Mouse (Mus musculus): ENCODE data around the gene Dhrs4. TPM values are rescaled to one million over a fixed set of nuclear protein-coding genes. Genes with fewer than 3 reads are reported as not detected.

Gene Dhrs4
- polyA plus RNA-seq (2016; fragmentation: Nextera tagmentation; extraction: Ambion mirVana), result 83.2 and 86.9 TPM in 2 replicates

GRCm38 (mm10) chr14:55478651-55479599 lies at the start of gene Dhrs4:
Dhrs4 (plus strand) TSS chr14:55478758.
- H3K9ac ChIP-seq (replicated peaks), result peak within 1 kb of the TSS; percentile 73
- ATAC-seq (ENCODE audit: insufficient number of reproducible peaks, insufficient read depth, low FRiP score, low TSS enrichment, low read depth), result peak; percentile 98
- H3K27me3 ChIP-seq, result no peaks in the 10 kb centered on the region
- no peaks in the 10 kb centered on the region for H3K9me3 ChIP-seq
- 1% methylated on average over 38 of the region's 38 CpGs for WGBS
- peak within 1 kb of the TSS; percentile 89 for H3K27ac ChIP-seq
- H3K4me2 ChIP-seq, result peak within 1 kb of the TSS; percentile 59
- H3K36me3 ChIP-seq, result peaks cover 4% of the 10 kb centered on the region; the same call in 1 of the 2 replicates
- H3K4me1 ChIP-seq (replicated peaks), result peaks cover 9% of the 10 kb centered on the region; the same call in 1 of the 2 replicates
- peak within 1 kb of the TSS; percentile 62 for H3K4me3 ChIP-seq (replicated peaks)

GRCm38 (mm10) chr14:55430255-55430654 lies 48.3 kb upstream of the Dhrs4 start:
- no peak for ATAC-seq (ENCODE audit: insufficient number of reproducible peaks, insufficient read depth, low FRiP score, low TSS enrichment, low read depth)
- Histone ChIP-seq H3K4me1 (replicated peaks) (0 out of 2 replicates have a peak, but pooled peaks cover 4% of the 10 kb centered on the region), H3K27ac (no peak overlapping the region), H3K4me2 (no peak overlapping the region), H3K9ac (replicated peaks) (no peak overlapping the region), H3K27me3 (no peaks in the 10 kb centered on the region), H3K4me3 (replicated peaks) (no peak overlapping the region), H3K36me3 (no peaks in the 10 kb centered on the region), H3K9me3 (no peaks in the 10 kb centered on the region)
- 89% methylated on average over 4 of the region's 4 CpGs for WGBS

DNA sequence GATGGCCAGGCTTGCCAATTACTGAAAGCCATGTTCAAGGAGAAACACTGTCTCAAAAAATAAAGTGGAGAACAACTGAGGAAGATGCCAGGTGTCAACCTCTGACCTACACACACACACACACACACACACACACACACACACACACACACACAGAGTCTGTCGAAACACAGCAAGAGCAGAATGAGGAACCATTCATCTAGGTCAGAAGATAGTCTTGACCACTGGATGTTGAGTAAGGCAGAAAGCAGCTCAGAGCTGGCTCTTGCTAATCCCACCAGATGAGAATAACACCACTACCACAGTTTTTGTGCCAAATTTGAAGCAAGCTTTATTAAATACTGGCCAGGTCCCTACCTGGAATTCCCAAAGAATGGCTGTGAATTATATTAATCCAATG lies 45.5 kb upstream of the Dhrs4 start:
- Histone ChIP-seq H3K9me3 (no peaks in the 10 kb centered on the region), H3K27me3 (no peaks in the 10 kb centered on the region), H3K4me3 (replicated peaks) (no peak overlapping the region), H3K4me2 (no peak overlapping the region), H3K9ac (replicated peaks) (no peak overlapping the region), H3K36me3 (no peaks in the 10 kb centered on the region), H3K4me1 (replicated peaks) (peaks cover 5% of the 10 kb centered on the region; the same call in 1 of the 2 replicates), H3K27ac (no peak overlapping the region)
- no peak for ATAC-seq (ENCODE audit: insufficient number of reproducible peaks, insufficient read depth, low FRiP score, low TSS enrichment, low read depth)
- 100% methylated on average over 1 of the region's 1 CpGs for WGBS

DNA sequence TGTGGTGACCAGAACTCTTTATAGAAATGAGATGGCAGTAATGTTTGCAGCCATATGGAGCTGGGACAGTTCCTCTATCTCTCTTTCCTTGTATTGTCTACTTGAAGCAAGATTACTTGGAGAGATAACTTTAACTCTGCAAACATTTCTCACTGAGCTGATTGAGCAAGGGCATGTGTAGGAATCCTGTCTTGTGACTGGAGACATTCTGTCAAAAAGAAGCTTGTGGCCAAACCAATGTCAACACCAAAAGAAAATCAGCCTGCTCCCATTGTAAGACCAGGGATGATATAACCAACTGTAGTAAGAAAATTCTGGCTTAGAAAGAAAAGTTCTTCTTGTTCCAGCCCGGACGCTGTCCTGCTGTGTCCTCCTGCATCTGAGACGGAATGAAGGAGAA lies 43.7 kb upstream of the Dhrs4 start:
- no peak overlapping the region for H3K4me3 ChIP-seq (replicated peaks)
- no peaks in the 10 kb centered on the region for H3K27me3 ChIP-seq
- H3K9ac ChIP-seq (replicated peaks), result no peak overlapping the region
- H3K4me1 ChIP-seq (replicated peaks), result peaks cover 6% of the 10 kb centered on the region; the same call in 1 of the 2 replicates
- no peak overlapping the region for H3K4me2 ChIP-seq
- no peak for ATAC-seq (ENCODE audit: insufficient number of reproducible peaks, insufficient read depth, low FRiP score, low TSS enrichment, low read depth)
- H3K9me3 ChIP-seq, result no peaks in the 10 kb centered on the region
- H3K27ac ChIP-seq, result no peak overlapping the region
- 83% methylated on average over 3 of the region's 3 CpGs for WGBS
- no peaks in the 10 kb centered on the region for H3K36me3 ChIP-seq

- no peak overlapping the region for H3K9ac ChIP-seq (replicated peaks)
- H3K36me3 ChIP-seq, result no peaks in the 10 kb centered on the region
- no peaks in the 10 kb centered on the region for H3K27me3 ChIP-seq
- no peak for ATAC-seq (ENCODE audit: insufficient number of reproducible peaks, insufficient read depth, low FRiP score, low TSS enrichment, low read depth)
- 84% methylated on average over 8 of the region's 8 CpGs for WGBS
- H3K4me2 ChIP-seq, result no peak overlapping the region
- H3K4me1 ChIP-seq (replicated peaks), result peaks cover 6% of the 10 kb centered on the region; the same call in 1 of the 2 replicates
- H3K4me3 ChIP-seq (replicated peaks), result no peak overlapping the region
- no peaks in the 10 kb centered on the region for H3K9me3 ChIP-seq
- no peak overlapping the region for H3K27ac ChIP-seq
These were observed 41.4 kb upstream of the Dhrs4 start for GRCm38 (mm10) chr14:55437118-55437517.

DNA sequence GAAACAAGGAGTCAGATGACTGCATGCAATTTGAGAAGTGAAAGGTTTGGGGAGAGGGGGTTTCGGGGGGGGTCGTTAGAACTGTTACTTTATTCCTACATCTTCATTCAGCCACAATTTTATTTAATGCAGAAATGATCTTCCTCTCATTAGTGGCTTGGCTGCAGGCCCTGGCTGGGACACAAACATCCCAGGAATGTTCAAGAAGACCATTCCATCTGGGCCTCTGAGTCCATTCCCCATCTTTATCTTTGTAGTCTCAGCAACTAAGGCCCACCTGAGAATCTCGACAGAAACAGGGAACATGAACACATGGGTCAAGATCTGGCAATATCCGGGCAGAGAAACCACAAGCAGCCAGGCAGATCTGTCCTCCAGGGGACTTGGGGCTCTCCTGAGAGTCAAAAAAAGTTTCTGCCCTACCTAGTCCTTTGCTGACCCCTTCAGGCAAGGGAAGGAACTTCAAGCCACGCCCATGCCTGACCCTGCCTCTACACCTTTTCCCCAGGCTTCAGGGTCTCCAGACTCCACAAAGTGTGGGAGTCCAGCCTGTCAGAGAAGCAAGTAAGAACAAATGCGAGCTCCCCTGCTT lies 40.3 kb upstream of the Dhrs4 start:
- WGBS, result 29% methylated on average over 6 of the region's 6 CpGs
- H3K4me3 ChIP-seq (replicated peaks), result no peak overlapping the region
- ATAC-seq (ENCODE audit: insufficient number of reproducible peaks, insufficient read depth, low FRiP score, low TSS enrichment, low read depth), result no peak
- no peaks in the 10 kb centered on the region for H3K36me3 ChIP-seq
- no peak overlapping the region for H3K27ac ChIP-seq
- H3K4me1 ChIP-seq (replicated peaks), result peaks cover 6% of the 10 kb centered on the region; the same call in 1 of the 2 replicates
- H3K27me3 ChIP-seq, result no peaks in the 10 kb centered on the region
- H3K9ac ChIP-seq (replicated peaks), result no peak overlapping the region
- no peaks in the 10 kb centered on the region for H3K9me3 ChIP-seq
- no peak overlapping the region for H3K4me2 ChIP-seq

DNA sequence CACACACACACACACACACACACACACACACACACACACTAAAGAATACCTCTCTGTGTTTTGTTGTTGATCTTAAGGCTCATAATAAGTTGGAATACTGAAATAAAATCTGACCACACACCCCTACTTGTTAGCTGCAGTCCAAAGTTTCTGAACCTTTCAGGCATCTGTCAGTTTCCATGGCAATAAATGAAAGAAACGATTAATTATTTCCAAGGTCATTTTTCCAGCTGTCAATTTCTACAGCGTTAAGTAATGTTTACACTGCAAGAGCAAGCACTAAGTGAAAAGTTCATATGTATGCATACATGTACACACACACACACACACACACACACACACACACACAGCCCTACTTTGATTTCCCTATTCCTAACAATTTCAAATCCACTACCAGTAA lies 20.9 kb upstream of the Dhrs4 start:
- H3K27ac ChIP-seq, result no peak overlapping the region
- H3K36me3 ChIP-seq, result no peaks in the 10 kb centered on the region
- H3K9me3 ChIP-seq, result peaks cover 10% of the 10 kb centered on the region; the same call in 1 of the 2 replicates
- no peak overlapping the region for H3K4me2 ChIP-seq
- no peak overlapping the region for H3K4me3 ChIP-seq (replicated peaks)
- no peaks in the 10 kb centered on the region; the same call in 1 of the 2 replicates for H3K27me3 ChIP-seq
- H3K9ac ChIP-seq (replicated peaks), result no peak overlapping the region
- ATAC-seq (ENCODE audit: insufficient number of reproducible peaks, insufficient read depth, low FRiP score, low TSS enrichment, low read depth), result no peak
- WGBS, result 77% methylated on average over 2 of the region's 2 CpGs
- H3K4me1 ChIP-seq (replicated peaks), result no peaks in the 10 kb centered on the region

- Histone ChIP-seq H3K27me3 (no peaks in the 10 kb centered on the region; the same call in 1 of the 2 replicates), H3K36me3 (no peaks in the 10 kb centered on the region), H3K27ac (no peak overlapping the region), H3K4me3 (replicated peaks) (no peak overlapping the region), H3K9ac (replicated peaks) (no peak overlapping the region), H3K4me2 (no peak overlapping the region), H3K9me3 (peaks cover 10% of the 10 kb centered on the region; the same call in 1 of the 2 replicates), H3K4me1 (replicated peaks) (no peaks in the 10 kb centered on the region)
- no peak for ATAC-seq (ENCODE audit: insufficient number of reproducible peaks, insufficient read depth, low FRiP score, low TSS enrichment, low read depth)
- 22% methylated on average over 10 of the region's 10 CpGs for WGBS
These were observed 20.3 kb upstream of the Dhrs4 start for GRCm38 (mm10) chr14:55458273-55458672.

- Histone ChIP-seq H3K36me3 (no peaks in the 10 kb centered on the region), H3K4me2 (no peak overlapping the region), H3K9me3 (peaks cover 7% of the 10 kb centered on the region; the same call in 1 of the 2 replicates), H3K27ac (no peak overlapping the region), H3K4me3 (replicated peaks) (no peak overlapping the region), H3K9ac (replicated peaks) (no peak overlapping the region), H3K27me3 (no peaks in the 10 kb centered on the region; the same call in 1 of the 2 replicates), H3K4me1 (replicated peaks) (no peaks in the 10 kb centered on the region)
- 86% methylated on average over 3 of the region's 3 CpGs for WGBS
- ATAC-seq (ENCODE audit: insufficient number of reproducible peaks, insufficient read depth, low FRiP score, low TSS enrichment, low read depth), result no peak
These were observed 19.8 kb upstream of the Dhrs4 start for GRCm38 (mm10) chr14:55458761-55459160.

GRCm38 (mm10) chr14:55459796-55460195 lies 18.8 kb upstream of the Dhrs4 start:
- no peaks in the 10 kb centered on the region for H3K36me3 ChIP-seq
- no peak overlapping the region for H3K27ac ChIP-seq
- no peaks in the 10 kb centered on the region for H3K4me1 ChIP-seq (replicated peaks)
- 48% methylated on average over 4 of the region's 4 CpGs for WGBS
- H3K9me3 ChIP-seq, result peaks cover 6% of the 10 kb centered on the region; the same call in 1 of the 2 replicates
- H3K9ac ChIP-seq (replicated peaks), result no peak overlapping the region
- H3K4me2 ChIP-seq, result no peak overlapping the region
- H3K4me3 ChIP-seq (replicated peaks), result no peak overlapping the region
- H3K27me3 ChIP-seq, result no peaks in the 10 kb centered on the region; the same call in 1 of the 2 replicates
- no peak for ATAC-seq (ENCODE audit: insufficient number of reproducible peaks, insufficient read depth, low FRiP score, low TSS enrichment, low read depth)

GRCm38 (mm10) chr14:55460297-55460696 lies 18.3 kb upstream of the Dhrs4 start:
- no peaks in the 10 kb centered on the region for H3K4me1 ChIP-seq (replicated peaks)
- 69% methylated on average over 10 of the region's 10 CpGs for WGBS
- no peaks in the 10 kb centered on the region; the same call in 1 of the 2 replicates for H3K27me3 ChIP-seq
- H3K9me3 ChIP-seq, result peaks cover 6% of the 10 kb centered on the region; the same call in 1 of the 2 replicates
- H3K27ac ChIP-seq, result no peak overlapping the region
- H3K9ac ChIP-seq (replicated peaks), result no peak overlapping the region
- ATAC-seq (ENCODE audit: insufficient number of reproducible peaks, insufficient read depth, low FRiP score, low TSS enrichment, low read depth), result no peak
- H3K4me2 ChIP-seq, result no peak overlapping the region
- no peak overlapping the region for H3K4me3 ChIP-seq (replicated peaks)
- no peaks in the 10 kb centered on the region for H3K36me3 ChIP-seq
